Mouse (Mus musculus) liver, embryonic 16.5 days (tissue): ENCODE data around the gene Lrrc26. TPM values are rescaled to one million over a fixed set of nuclear protein-coding genes. Genes with fewer than 3 reads are reported as not detected.

Experiments used
- ATAC-seq: fragments of 200-750 bp; cut with Nextera tagmentation; 2 replicates; pipeline ENCODE4 v1.8.0; 2017; ENCODE audit warnings: low read depth, mild to moderate bottlenecking, moderate number of reproducible peaks, moderate library complexity
- H3K27ac ChIP-seq: fragments of 300-500 bp; sonication (generic); 2 replicates; pipeline ENCODE4 v1.5.1; 2014; ENCODE audit warnings: mild to moderate bottlenecking, low read length
- H3K27me3 ChIP-seq: fragments of 300-500 bp; sonication (generic); 2 replicates; pipeline ENCODE4 v1.6.1; 2014; ENCODE audit warnings: low read depth, low read length, mixed read lengths; ENCODE audit not compliant: control insufficient read depth, insufficient read depth
- H3K36me3 ChIP-seq: fragments of 300-500 bp; sonication (generic); 2 replicates; pipeline ENCODE4 v1.6.1; 2014; ENCODE audit warnings: mild to moderate bottlenecking; ENCODE audit not compliant: control insufficient read depth, insufficient read depth
- H3K4me1 ChIP-seq: fragments of 300-500 bp; sonication (generic); 2 replicates; pipeline ENCODE4 v1.6.1; 2014; ENCODE audit warnings: low read depth, low read length, mixed read lengths; ENCODE audit not compliant: control insufficient read depth
- H3K4me2 ChIP-seq: fragments of 300-500 bp; sonication (generic); 2 replicates; pipeline ENCODE4 v1.6.1; 2014; ENCODE audit warnings: low read depth, low read length, mixed read lengths
- H3K4me3 ChIP-seq: fragments of 300-500 bp; sonication (generic); 2 replicates; pipeline ENCODE4 v1.5.1; 2014; ENCODE audit warnings: low read depth, mild to moderate bottlenecking, low read length
- H3K9ac ChIP-seq: fragments of 300-500 bp; sonication (generic); 2 replicates; pipeline ENCODE4 v1.6.1; 2014; ENCODE audit warnings: low read depth, low read length
- H3K9me3 ChIP-seq: fragments of 300-500 bp; sonication (generic); replicated peaks from 2 replicates; pipeline ENCODE4 v1.6.1; 2016; ENCODE audit warnings: low read length; ENCODE audit not compliant: control insufficient read depth
- WGBS: fragments of 180-500 bp; shearing (Covaris S2); extraction: QIAGEN DNeasy Blood & Tissue Kit; methylation state at CpG from one replicate; pipeline ENCODE4 v1.1.7; 2014; ENCODE audit not compliant: insufficient replicate concordance; 5-methylcytosine and 5-hydroxymethylcytosine counted together
- polyA plus RNA-seq: library from polyadenylated mRNA; unstranded; fragments of >200 nt; fragmentation: Nextera tagmentation; extraction: Ambion mirVana; gene quantifications from 2 replicates; pipeline ENCODE4 v1.2.1, GENCODE M21; 2015

Gene Lrrc26
- polyA plus RNA-seq, 1 experiment from 2014 or later: not detected

- no peak for ATAC-seq
These were observed 14.4 kb downstream of the Lrrc26 start for GRCm38 (mm10) chr2:25303931-25304656.

GRCm38 (mm10) chr2:25304657-25305541 lies 15.2 kb downstream of the Lrrc26 start:
- H3K4me2 ChIP-seq: peak overlapping the region; percentile 57
- H3K9me3 ChIP-seq: no peaks in the 10 kb centered on the region
- no peak overlapping the region for H3K9ac ChIP-seq
- 1% methylated on average over 44 of the region's 45 CpGs for WGBS
- H3K27me3 ChIP-seq: peaks cover 47% of the 10 kb centered on the region
- H3K27ac ChIP-seq: no peak overlapping the region
- no peaks in the 10 kb centered on the region for H3K4me1 ChIP-seq
- no peaks in the 10 kb centered on the region for H3K36me3 ChIP-seq
- ATAC-seq: no peak
- peak overlapping the region; percentile 25; the same call in 1 of the 2 replicates for H3K4me3 ChIP-seq

More at GRCm38 (mm10) chr2:25303931-25304656, 14.4 kb downstream of the Lrrc26 start:
- Histone ChIP-seq H3K9ac (no peak overlapping the region), H3K4me1 (no peaks in the 10 kb centered on the region), H3K9me3 (no peaks in the 10 kb centered on the region), H3K4me2 (no peak overlapping the region), H3K27ac (no peak overlapping the region), H3K4me3 (no peak overlapping the region), H3K27me3 (peaks cover 45% of the 10 kb centered on the region), H3K36me3 (no peaks in the 10 kb centered on the region)
- WGBS: 51% methylated on average over 7 of the region's 7 CpGs

- Histone ChIP-seq H3K9ac (no peak overlapping the region), H3K4me1 (no peaks in the 10 kb centered on the region), H3K27ac (no peak overlapping the region), H3K27me3 (peaks cover 55% of the 10 kb centered on the region), H3K4me2 (peak overlapping the region; percentile 57; the same call in 1 of the 2 replicates), H3K36me3 (no peaks in the 10 kb centered on the region), H3K4me3 (no peak overlapping the region), H3K9me3 (no peaks in the 10 kb centered on the region)
- ATAC-seq: no peak
- 41% methylated on average over 14 of the region's 14 CpGs for WGBS
These were observed 16.1 kb downstream of the Lrrc26 start for GRCm38 (mm10) chr2:25305587-25306359.

- no peaks in the 10 kb centered on the region for H3K9me3 ChIP-seq
- ATAC-seq: no peak
- 43% methylated on average over 10 of the region's 10 CpGs for WGBS
These were observed 20.5 kb downstream of the Lrrc26 start for GRCm38 (mm10) chr2:25310180-25310579.

GRCm38 (mm10) chr2:25310969-25311368 lies 21.3 kb downstream of the Lrrc26 start:
- no peak for ATAC-seq
- Histone ChIP-seq H3K9me3 (no peaks in the 10 kb centered on the region), H3K36me3 (no peaks in the 10 kb centered on the region), H3K4me1 (no peaks in the 10 kb centered on the region), H3K9ac (no peak overlapping the region), H3K4me3 (no peak overlapping the region), H3K27ac (no peak overlapping the region), H3K4me2 (no peak overlapping the region), H3K27me3 (peaks cover 58% of the 10 kb centered on the region)
- WGBS: 2% methylated on average over 22 of the region's 22 CpGs

More at GRCm38 (mm10) chr2:25310180-25310579, 20.5 kb downstream of the Lrrc26 start:
- H3K4me2 ChIP-seq: no peak overlapping the region
- no peak overlapping the region for H3K9ac ChIP-seq
- no peak overlapping the region for H3K27ac ChIP-seq
- no peak overlapping the region for H3K4me3 ChIP-seq
- no peaks in the 10 kb centered on the region for H3K36me3 ChIP-seq
- H3K4me1 ChIP-seq: no peaks in the 10 kb centered on the region
- peaks cover 66% of the 10 kb centered on the region for H3K27me3 ChIP-seq

GRCm38 (mm10) chr2:25311491-25311891 lies 21.8 kb downstream of the Lrrc26 start:
- Histone ChIP-seq H3K9me3 (no peaks in the 10 kb centered on the region), H3K27me3 (peaks cover 53% of the 10 kb centered on the region), H3K4me1 (no peaks in the 10 kb centered on the region), H3K27ac (no peak overlapping the region), H3K9ac (no peak overlapping the region), H3K36me3 (no peaks in the 10 kb centered on the region), H3K4me2 (no peak overlapping the region), H3K4me3 (no peak overlapping the region)
- ATAC-seq: no peak
- WGBS: 6% methylated on average over 11 of the region's 11 CpGs

GRCm38 (mm10) chr2:25318119-25318966 lies 28.6 kb downstream of the Lrrc26 start:
- Histone ChIP-seq H3K9ac (no peak overlapping the region), H3K36me3 (no peaks in the 10 kb centered on the region), H3K27ac (no peak overlapping the region), H3K9me3 (no peaks in the 10 kb centered on the region), H3K4me2 (peak overlapping the region; percentile 23; the same call in 1 of the 2 replicates), H3K27me3 (peaks cover 32% of the 10 kb centered on the region), H3K4me3 (no peak overlapping the region), H3K4me1 (no peaks in the 10 kb centered on the region)
- no peak for ATAC-seq
- WGBS: 6% methylated on average over 31 of the region's 31 CpGs
